Comparison of ENCODE assay signal across 14 mouse cellular contexts in genomic region chr5:134720058-134720457, GRCm38 (mm10). TPM values are rescaled to one million over a fixed set of nuclear protein-coding genes. Genes with fewer than 3 reads are reported as not detected.
"Had no signal": no experiment of that assay in that cellular context is flagged by ENCODE, and none has a peak within 500 bp of the region (broad histone marks: within the 10 kb centered on the region; RNA-seq: fewer than 3 reads in every experiment).

No protein-coding gene starts in this region.

- H3K4me2 ChIP-seq: liver, embryonic 11.5 days; liver, embryonic 15.5 days; midbrain, embryonic 13.5 days; stomach, embryonic 15.5 days had no signal

- H3K4me1 ChIP-seq: liver, embryonic 15.5 days; midbrain, embryonic 13.5 days; stomach, embryonic 15.5 days had no signal

- H3K27me3 ChIP-seq: liver, embryonic 15.5 days; midbrain, embryonic 13.5 days; stomach, embryonic 15.5 days had no signal

- H3K9me3 ChIP-seq: liver, embryonic 15.5 days; midbrain, embryonic 13.5 days; stomach, embryonic 15.5 days had no signal

- H3K27ac ChIP-seq: layer of hippocampus, adult 2 months; left cerebral cortex, adult 2 months; liver, embryonic 15.5 days; midbrain, embryonic 13.5 days; stomach, embryonic 15.5 days had no signal

- H3K4me3 ChIP-seq: layer of hippocampus, adult 2 months; left cerebral cortex, adult 2 months; liver, embryonic 15.5 days; midbrain, embryonic 13.5 days; stomach, embryonic 15.5 days had no signal

- DNase-seq: kidney, adult 18-20 months; kidney, postnatal 10 days; kidney, postnatal 4 days; lung, adult 2 months; lung, postnatal 14 days; right cerebral cortex, postnatal 14 days; thymus, postnatal 4 days had no signal

- ATAC-seq: midbrain, embryonic 13.5 days had no signal

- H3K36me3 ChIP-seq: liver, embryonic 15.5 days; midbrain, embryonic 13.5 days; stomach, embryonic 15.5 days had no signal

- H3K9ac ChIP-seq: liver, embryonic 15.5 days; midbrain, embryonic 13.5 days; stomach, embryonic 15.5 days had no signal

RNA-seq across cellular contexts. Expression of gene Eln, which starts 27.1 kb away (rescaled TPM):
- total RNA-seq: megakaryocyte progenitor cell, adult 5-6 weeks had no signal
